Mouse (Mus musculus) B cell, adult 2 months (primary cell): Measurements from ENCODE around the gene Pfn1.
A peak's percentile ranks its signal among the peaks of the same experiment; 100 is the strongest.

Source experiments
- DNase-seq, 2 experiments: peaks; one replicate each; pipeline ENCODE4 v3.0.0; 2022

Pfn1 gene

DNA sequence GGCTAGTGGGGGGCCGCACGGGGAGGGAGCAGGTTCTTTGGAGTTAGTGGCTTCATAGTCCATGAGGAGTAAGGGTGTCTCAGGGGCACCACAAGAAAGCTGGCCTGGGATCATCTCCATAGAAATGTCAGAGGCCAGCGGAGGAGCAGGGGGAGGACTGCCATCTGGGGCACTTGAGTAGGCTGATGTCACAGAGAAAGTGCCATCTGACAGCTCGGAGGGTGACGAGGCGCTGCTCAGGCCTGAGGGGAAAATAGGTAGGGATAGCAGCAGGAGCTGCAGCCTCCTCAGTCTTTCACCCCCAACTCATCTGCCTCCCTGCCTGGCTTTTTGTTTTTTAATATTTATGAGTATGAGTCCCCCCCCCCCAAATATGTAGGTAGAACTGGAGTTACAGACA is 19.6 kb upstream of the Pfn1 start:
- DNase-seq = no peak

DNA sequence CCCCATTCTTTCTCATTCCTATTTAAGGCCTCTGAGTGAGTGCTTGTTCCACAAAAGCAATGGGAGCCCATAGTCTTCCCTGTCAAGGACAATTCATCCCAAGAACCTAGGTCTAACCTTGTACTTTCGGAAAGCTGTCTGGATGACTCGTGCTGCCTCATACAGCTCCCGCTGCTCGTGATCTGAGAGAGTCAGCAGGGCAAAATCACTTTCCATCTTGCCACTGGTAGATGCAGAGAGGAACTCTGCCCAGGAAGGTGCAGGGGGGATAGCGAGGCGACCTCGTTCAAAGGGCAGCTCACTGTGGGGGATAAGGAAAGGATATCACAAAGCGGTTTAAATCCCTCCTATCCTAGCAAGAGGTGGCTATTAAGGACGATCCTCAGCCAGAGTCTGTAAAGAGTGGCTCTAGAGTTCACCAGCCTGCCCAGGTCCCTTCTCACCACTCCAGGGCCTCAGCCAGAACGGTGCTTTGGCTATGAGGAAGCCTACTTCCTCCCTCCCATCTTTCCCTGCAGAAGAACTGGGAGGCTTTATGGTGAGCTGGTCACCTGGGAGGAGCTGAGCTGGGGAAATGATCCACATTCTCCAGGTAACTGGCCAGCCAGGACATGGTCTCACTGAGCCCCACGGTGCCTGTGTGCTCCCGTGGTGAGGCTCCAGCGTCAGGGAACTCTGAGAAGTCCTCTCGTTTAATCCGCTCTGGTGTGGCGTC is 17.0 kb upstream of the Pfn1 start:
- no peak for DNase-seq

DNA sequence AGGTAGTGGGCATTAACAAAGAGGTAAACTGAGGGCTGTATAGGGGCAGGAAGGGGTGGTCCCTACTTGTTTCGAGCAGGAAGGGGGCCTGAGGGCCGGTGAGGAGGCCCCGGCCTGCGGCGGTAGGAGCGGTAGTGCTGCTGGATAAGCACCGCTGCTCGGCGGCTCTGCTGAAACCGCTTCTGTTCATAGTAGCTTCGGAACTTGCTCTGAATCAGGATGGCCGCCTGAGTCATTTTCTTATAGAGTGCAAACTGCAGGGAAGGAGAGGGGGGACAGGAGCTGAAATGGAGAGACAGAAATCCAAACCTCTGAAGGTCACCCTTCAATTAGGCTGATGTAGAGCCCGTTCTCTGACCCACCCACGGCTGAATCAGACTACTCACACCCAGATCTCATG is 16.0 kb upstream of the Pfn1 start:
- DNase-seq = no peak

GRCm38 (mm10) chr11:70669582-70670345 is 15.3 kb upstream of the Pfn1 start:
- peak; percentile 87 to 89 for DNase-seq

- DNase-seq = peak; percentile 91 to 93
These were observed 14.5 kb upstream of the Pfn1 start, which contains the start of gene Spag7 for GRCm38 (mm10) chr11:70668771-70669505. Gene Spag7, minus strand, starts transcription at chr11:70669416.

DNA sequence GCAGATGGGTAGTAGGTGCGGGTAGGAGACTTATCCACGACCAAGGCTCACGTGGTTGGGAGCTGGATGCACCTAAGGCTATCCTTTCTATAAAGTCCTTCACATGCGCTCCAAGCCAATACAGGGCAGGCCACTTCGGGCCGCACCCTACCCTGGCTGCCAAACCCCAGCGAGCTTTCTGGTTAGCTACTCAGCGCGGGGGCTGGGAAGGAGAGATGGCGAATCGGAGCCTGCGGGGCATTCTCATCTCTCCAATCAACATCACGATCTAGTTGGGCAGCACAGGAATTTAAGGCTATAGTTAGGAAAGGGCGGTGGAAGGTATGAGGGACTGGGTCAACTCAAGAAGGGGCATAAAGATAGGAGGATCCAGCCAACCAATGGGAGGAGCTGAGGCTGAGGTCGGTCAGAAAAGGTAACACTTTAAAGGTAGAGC is 13.9 kb upstream of the Pfn1 start:
- no peak for DNase-seq

GRCm38 (mm10) chr11:70667271-70668150 is 13.1 kb upstream of the Pfn1 start:
- DNase-seq = no peak

DNA sequence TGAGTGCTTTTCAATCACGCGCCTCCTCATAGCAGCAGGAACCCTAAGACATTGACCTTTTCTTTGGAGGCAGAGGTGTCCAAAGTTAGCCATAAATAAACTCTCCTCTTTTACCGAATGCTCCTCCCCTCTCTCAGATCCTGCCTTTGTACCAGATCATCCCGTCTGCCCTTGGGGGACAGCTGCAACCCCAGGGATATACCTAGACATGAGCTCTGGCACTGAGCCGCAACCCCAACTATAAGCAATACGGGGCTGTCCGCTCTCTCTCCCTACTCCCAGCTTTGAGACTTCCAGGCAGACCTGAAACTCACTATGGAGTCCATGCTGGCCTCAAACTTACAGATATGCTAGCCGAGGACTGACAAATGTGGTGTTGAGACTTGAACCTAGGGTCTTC is 12.2 kb upstream of the Pfn1 start:
- DNase-seq = no peak

DNA sequence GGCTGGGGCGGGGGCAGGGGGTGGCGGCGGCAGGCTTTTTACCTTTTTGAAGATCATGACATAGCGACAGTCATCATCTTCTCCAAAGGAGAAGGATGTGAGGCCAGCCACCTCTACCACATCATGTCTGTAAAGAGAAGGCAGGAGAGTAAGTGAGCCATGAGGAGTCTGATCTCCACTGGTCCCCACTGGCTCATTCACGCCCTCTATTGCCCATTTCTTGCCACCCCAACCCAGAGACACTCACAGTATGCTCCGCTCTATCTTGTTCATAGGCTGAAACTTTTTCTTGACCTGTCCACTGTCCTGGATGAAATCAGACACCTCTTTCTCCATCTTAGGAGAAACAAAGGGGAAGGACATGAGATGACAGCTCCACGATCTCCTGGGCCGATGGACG is 10.3 kb upstream of the Pfn1 start:
- no peak for DNase-seq

DNA sequence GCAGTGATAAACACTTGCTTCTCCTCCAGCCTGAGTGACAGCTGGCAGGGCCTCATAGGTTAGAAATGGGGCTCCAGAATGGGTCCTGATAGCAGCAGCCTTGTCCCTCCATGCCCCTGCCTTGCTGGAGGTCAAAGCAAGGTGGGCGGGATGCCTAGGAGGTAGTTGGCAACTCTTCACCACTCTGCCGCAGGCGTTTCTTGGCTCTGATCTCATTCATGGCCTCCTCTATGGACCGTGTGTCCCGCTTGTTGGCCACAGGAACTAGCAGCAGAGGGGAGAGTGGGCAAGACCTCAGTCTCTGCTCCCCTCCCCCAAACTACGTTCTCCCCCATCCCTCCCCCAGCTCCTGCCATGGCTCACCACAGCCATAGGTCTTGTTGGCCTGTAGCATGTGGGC is 9.5 kb upstream of the Pfn1 start:
- no peak for DNase-seq

DNA sequence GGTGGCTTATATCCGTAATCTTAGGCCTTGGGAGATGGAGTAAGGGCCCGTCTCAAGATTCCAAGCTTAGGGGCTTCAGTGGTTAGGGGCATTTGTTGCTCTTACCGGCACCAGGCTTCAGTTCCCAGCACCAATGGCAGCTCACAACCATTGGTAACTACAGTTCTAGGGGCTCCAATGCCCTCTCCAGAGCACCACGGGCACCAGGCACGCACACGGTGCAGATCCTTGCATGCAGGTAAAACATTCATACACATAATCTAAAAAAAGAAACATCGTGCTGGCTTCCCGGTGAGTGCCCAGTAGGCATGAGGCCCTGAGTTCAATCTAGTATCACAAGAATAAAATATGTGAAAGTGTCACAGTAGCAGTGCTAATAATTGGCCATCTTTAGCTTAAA is 8.7 kb upstream of the Pfn1 start:
- no peak for DNase-seq

DNA sequence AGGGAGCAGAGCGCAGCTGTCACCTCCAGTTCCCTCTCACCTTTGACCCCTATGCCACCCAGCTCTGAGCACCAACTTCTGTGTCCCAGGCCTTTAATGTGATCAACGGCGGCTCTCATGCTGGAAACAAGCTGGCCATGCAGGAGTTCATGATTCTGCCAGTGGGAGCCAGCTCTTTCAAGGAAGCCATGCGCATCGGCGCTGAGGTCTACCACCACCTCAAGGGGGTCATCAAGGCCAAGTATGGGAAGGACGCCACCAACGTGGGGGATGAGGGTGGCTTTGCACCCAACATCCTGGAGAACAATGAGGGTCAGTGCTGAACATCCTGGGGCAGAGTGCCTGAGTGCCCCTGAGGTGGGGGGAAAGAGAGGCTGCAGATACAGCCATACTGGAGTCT is 6.1 kb upstream of the Pfn1 start:
- no peak for DNase-seq

DNA sequence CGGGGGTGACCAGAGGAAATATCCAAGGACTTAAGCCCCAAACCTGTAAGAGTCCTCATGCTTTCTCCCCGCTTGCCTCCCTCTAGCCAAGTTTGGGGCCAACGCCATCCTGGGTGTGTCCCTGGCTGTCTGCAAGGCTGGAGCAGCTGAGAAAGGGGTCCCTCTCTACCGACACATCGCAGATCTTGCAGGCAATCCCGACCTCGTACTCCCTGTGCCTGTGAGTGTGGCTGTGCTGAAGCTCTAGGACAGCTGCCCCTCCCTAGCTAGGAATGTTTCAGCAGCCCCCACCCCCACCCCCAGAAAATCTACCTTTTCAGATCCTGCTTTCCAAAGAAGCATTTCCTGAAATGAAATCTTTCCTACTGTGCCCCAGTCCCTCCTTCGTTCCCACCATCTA is 4.5 kb upstream of the Pfn1 start:
- no peak for DNase-seq

DNA sequence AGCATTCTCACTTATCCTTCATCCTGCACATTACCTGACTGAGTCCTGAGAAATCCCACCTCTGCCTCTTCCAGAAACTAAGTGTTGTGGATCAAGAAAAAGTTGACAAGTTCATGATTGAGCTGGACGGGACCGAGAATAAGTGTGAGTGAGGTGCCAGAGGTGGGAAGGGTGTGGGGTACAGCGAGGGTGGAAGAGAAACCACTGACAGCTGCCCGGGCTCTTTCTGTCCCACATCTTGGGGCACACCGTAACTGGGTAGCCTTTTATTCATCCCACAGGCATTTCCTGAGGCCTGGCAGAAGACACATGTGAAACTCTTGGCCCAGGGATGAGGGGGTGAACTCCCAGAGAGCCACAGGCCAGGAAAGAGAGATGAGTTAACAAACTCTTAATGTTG is 4.1 kb upstream of the Pfn1 start:
- DNase-seq = no peak

GRCm38 (mm10) chr11:70657991-70658390 is 3.5 kb upstream of the Pfn1 start:
- no peak for DNase-seq

DNA sequence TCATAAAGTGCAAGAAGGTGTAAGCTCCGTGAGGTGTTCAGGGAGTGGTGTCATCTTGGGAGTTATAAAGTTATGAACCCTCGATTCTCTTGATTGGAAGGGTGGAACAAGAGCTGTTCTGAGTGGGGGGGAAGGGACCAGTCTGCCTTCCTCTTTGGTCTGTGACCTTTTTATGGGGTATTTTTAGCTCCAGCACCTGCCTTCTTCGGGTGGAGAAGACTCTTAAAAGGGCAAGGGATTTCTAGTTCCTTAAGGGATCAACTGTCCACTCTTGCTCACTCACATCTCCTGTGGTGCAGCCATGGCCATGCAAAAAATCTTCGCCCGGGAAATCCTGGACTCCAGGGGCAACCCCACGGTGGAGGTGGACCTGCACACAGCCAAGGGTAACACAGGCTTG is 3.1 kb upstream of the Pfn1 start:
- DNase-seq = no peak

DNA sequence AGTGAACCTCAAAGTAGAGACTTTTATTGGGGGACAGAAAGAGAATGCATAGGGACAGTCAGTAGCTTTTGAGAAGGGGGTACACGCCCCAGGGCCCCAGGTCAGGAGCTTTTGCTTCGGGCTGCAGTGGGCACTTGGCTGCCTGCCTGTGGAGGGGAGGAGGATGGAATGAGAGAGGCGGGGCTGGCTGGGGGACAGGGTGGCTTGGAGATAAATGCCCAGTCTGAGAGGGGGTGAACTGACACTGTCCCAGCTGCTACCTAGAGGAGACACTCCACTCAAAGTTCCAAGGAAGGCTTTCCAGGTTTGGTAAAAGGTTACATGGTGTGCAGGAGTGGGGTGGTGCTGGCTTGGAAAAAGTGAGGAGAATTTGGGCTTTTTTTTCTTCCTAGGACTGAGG is 2.5 kb upstream of the Pfn1 start, which contains the start of gene Eno3:
TSS of gene Eno3 (plus strand) at position 239 of the 400 bp plus-strand sequence.
- DNase-seq = no peak

GRCm38 (mm10) chr11:70656456-70656927 is 2.0 kb upstream of the Pfn1 start:
- no peak for DNase-seq

DNA sequence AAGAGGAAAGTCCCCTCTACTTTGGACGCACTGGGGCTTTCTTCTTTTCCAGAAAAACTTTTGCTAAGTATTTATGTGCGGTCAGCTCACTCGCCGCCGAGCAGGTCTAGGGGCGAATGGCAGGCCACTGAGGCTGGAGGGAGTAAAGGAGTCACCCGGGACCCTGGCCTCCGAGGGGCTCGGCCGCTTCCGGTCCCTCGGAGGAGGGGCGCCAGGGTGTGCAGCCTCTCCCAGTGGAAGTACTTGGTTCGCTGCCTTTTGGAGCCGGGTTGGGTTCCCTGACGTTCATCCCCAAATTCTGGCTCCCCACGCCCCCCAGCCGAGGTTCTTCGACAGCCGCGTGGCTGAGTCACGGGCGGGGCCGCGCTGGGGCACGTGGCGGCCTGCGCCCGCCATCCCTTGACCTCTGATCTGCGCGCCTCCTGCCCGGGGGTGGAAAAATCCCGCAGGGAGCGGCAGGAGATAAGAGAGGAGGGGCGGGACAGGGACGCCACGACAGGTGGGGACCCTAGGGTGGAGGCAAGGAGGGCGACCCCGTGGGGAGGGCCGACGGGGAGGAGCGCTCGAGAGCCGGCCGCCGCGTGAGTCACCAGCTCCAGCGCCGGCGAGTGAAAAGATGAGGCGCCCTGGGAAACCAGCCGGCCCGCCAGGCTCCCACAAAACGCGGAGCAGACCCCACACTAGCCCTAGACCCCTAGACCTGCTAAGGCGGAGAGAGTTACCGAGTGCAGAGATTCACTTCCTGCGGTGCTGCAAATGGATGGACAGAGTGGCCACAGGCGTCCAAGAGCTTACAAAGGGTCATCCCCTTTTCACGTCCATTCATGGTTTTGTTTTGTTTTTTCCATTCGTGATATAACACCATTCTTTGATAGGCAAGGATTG is 1.4 kb upstream of the Pfn1 start:
- peak; percentile 64 to 68 for DNase-seq

DNA sequence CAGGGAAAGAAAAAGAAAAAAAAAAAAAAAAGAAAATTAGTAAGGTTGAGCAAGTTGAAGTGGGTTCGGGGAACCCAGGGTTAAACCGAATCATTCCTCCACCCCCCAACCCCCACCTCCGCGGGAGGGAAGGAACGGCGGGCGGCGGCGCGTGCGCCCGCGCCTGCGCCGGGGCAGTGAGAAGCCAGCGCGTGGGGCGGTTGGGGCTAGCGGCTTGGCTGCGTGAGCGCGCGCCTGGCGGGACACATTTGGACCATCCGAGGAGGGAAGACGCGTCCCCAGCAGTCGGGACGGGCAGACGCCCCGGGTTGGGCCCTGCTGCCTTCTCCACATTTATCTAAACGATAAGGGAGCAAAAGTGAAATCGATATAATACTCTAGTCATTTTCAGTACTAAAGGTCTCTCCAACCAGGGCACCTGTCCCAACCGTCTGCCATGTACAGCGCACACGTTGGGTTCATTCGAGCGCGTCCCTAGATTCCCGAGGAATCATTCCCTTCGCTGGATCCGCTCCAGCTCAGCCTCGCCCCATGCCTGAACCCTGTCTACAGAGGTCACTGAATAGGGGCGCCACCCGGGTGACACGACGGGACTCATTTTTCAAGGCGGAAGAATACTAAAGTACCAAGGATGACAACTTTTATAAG is 603 bp upstream of the Pfn1 start:
- DNase-seq = peak; percentile 79
